Mouse (Mus musculus) heart, embryonic 15.5 days (tissue): ENCODE data around the gene Rnf103. TPM values are rescaled to one million over a fixed set of nuclear protein-coding genes. Genes with fewer than 3 reads are reported as not detected.
A peak's percentile ranks its signal among the peaks of the same experiment; 100 is the strongest.
"Not testable (repeated sequence)": the region's sequence is repeated elsewhere in the genome, so short reads cannot be mapped to it uniquely, and the experiment has no call there.

Source experiments
- ATAC-seq: fragments of 200-750 bp; cut with Nextera tagmentation; replicated peaks from 2 replicates; pipeline ENCODE4 v1.8.0; 2017; ENCODE audit warnings: low read depth, moderate TSS enrichment; ENCODE audit not compliant: insufficient number of reproducible peaks, insufficient read depth, low FRiP score
- H3K27ac ChIP-seq: fragments of 300-500 bp; sonication (generic); 2 replicates; pipeline ENCODE4 v1.5.1; 2015; ENCODE audit warnings: mild to moderate bottlenecking, inconsistent platforms
- H3K27me3 ChIP-seq: fragments of 300-500 bp; sonication (generic); 2 replicates; pipeline ENCODE4 v1.6.1; 2015; ENCODE audit warnings: inconsistent platforms
- H3K36me3 ChIP-seq: fragments of 300-500 bp; sonication (generic); 2 replicates; pipeline ENCODE4 v1.6.1; 2015; ENCODE audit warnings: mild to moderate bottlenecking, inconsistent platforms
- H3K4me1 ChIP-seq: fragments of 300-500 bp; sonication (generic); replicated peaks from 2 replicates; pipeline ENCODE4 v1.6.1; 2015; ENCODE audit warnings: inconsistent platforms
- H3K4me2 ChIP-seq: fragments of 300-500 bp; sonication (generic); 2 replicates; pipeline ENCODE4 v1.6.1; 2015; ENCODE audit warnings: inconsistent platforms, mild to moderate bottlenecking, moderate library complexity
- H3K4me3 ChIP-seq: fragments of 300-500 bp; sonication (generic); 2 replicates; pipeline ENCODE4 v1.5.1; 2015; ENCODE audit warnings: mild to moderate bottlenecking, inconsistent platforms
- H3K9ac ChIP-seq: fragments of 300-500 bp; sonication (generic); 2 replicates; pipeline ENCODE4 v1.6.1; 2015; ENCODE audit warnings: mild to moderate bottlenecking, inconsistent platforms
- H3K9me3 ChIP-seq: fragments of 300-500 bp; sonication (generic); replicated peaks from 2 replicates; pipeline ENCODE4 v1.6.1; 2016; ENCODE audit warnings: inconsistent platforms
- WGBS: fragments of 180-500 bp; shearing (Covaris S2); methylation state at CpG from one replicate; pipeline ENCODE4 v1.1.7; 2015; ENCODE audit warnings: mixed read lengths; 5-methylcytosine and 5-hydroxymethylcytosine counted together
- polyA plus RNA-seq: library from polyadenylated mRNA; unstranded; fragments of >200 nt; fragmentation: Nextera tagmentation; extraction: Ambion mirVana; gene quantifications from 2 replicates; pipeline ENCODE4 v1.2.1, GENCODE M21; 2015

Rnf103 gene
- polyA plus RNA-seq = 14.5 and 15.8 TPM in 2 replicates

DNA sequence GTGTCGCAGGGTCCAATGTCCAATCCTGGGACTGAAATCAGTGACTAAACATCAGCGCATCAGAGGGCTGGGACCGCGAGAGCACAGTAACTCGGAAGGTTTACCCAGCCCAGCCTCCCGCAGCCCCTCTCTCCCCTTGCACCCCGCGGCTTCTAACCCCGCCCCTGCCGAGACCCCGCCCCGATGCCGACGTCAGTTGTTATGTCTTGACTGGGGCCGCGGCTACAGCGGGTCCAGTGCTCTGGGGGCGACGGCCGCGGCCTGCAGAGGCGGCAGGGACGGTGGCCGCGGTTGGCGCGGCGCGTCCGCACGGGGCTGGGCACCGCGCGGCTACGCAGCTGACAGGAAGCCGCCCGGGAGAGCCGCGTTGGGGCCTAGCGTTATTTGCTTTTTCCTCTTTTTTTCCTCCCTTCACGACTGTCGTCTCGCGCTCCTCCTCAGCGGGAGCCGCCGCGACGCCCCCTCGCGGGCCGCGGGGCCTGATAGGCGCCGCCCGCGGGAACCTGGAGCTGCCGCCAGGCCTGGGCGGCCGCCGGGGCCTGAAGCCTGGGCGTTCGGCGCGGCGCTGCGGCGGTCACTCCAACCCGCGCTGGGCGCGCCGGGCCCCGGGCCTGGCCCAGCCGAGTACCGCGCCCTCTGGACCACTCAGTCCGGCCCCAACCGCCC, at the start of gene Rnf103:
Rnf103 (plus strand) TSS at position 220 of the 666 bp plus-strand sequence.
- Histone ChIP-seq H3K27ac (peak within 1 kb of the TSS; percentile 99), H3K36me3 (peaks cover 13% of the 10 kb centered on the region; the same call in 1 of the 2 replicates), H3K4me2 (peak within 1 kb of the TSS; percentile 87), H3K9me3 (no peaks in the 10 kb centered on the region), H3K9ac (peak within 1 kb of the TSS; percentile 100), H3K4me1 (peaks cover 14% of the 10 kb centered on the region), H3K27me3 (no peaks in the 10 kb centered on the region), H3K4me3 (peak within 1 kb of the TSS; percentile 99)
- peak; percentile 97 for ATAC-seq
- WGBS = under 1% methylated on average over 76 of the region's 79 CpGs

DNA sequence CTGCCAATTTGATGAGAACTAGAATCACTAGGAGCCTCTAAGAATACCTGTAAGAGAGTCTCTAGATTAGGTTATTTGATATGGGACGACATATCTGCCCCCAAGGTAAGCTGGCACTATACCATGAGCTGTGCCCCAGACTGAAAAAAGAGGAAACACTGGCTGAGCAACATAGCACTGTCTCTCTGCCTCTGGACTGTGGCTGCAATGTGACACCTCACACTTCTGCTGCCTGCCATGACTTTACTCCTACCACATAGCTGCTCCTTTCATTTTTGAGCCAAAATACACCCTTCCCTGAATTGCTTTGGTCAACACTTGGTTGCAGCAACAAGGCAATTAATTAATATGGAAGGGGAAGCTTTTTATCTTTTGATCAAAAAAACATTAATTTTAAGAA, 48.9 kb upstream of the Rnf103 start:
- Histone ChIP-seq H3K4me2 (no peak overlapping the region), H3K27me3 (no peaks in the 10 kb centered on the region), H3K9ac (no peak overlapping the region), H3K4me3 (no peak overlapping the region), H3K27ac (no peak overlapping the region), H3K36me3 (no peaks in the 10 kb centered on the region), H3K4me1 (peaks cover 10% of the 10 kb centered on the region), H3K9me3 (no peaks in the 10 kb centered on the region)
- ATAC-seq = no peak
- WGBS = 43% methylated on average over 1 of the region's 1 CpGs

DNA sequence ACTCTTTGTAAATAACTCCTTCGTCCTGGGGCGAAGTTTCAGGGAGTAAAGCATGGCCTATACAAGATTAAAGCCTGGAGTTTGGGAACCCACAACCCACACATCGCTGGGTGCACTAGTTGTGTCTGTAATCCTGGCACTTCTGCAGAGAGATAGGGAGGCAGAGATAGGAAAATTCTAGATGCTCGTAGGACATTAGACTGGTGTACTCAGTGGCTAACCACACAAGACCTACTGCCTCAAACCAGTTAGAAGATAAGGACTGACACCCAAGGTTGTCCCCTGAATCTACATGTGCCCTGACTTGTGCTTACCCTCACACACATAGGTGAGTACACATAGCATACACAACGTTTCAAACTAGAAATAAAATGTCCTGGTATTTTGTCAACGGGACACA, 48.1 kb upstream of the Rnf103 start:
- Histone ChIP-seq H3K27me3 (no peaks in the 10 kb centered on the region), H3K4me1 (peaks cover 10% of the 10 kb centered on the region), H3K9ac (no peak overlapping the region), H3K27ac (no peak overlapping the region), H3K4me3 (no peak overlapping the region), H3K4me2 (no peak overlapping the region), H3K36me3 (no peaks in the 10 kb centered on the region), H3K9me3 (no peaks in the 10 kb centered on the region)
- ATAC-seq = no peak
- 75% methylated on average over 6 of the region's 6 CpGs for WGBS

DNA sequence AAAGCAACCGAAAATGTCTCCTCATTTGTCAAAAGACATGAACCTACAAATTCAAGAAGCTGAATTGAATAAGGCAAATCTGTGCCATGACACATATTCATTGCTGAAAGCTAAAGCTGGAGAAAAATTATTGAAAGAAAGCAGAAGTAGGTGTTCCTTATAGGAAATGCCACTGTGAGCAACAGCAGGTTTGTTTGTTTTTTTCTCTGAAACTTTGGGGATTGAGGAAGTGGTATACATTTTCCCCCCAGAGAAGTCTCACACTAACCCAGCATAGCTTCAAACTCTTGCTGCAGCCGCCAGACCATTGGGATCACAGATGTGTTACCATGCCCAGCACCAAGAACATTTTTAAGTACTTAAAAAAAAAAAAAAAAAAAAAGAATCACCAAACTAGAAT, 40.9 kb upstream of the Rnf103 start:
- Histone ChIP-seq H3K4me2 (no peak overlapping the region), H3K4me1 (no peaks in the 10 kb centered on the region), H3K27ac (no peak overlapping the region), H3K9me3 (no peaks in the 10 kb centered on the region), H3K4me3 (no peak overlapping the region), H3K27me3 (no peaks in the 10 kb centered on the region), H3K9ac (no peak overlapping the region), H3K36me3 (no peaks in the 10 kb centered on the region)
- ATAC-seq = no peak
- 51% methylated on average over 2 of the region's 2 CpGs for WGBS

DNA sequence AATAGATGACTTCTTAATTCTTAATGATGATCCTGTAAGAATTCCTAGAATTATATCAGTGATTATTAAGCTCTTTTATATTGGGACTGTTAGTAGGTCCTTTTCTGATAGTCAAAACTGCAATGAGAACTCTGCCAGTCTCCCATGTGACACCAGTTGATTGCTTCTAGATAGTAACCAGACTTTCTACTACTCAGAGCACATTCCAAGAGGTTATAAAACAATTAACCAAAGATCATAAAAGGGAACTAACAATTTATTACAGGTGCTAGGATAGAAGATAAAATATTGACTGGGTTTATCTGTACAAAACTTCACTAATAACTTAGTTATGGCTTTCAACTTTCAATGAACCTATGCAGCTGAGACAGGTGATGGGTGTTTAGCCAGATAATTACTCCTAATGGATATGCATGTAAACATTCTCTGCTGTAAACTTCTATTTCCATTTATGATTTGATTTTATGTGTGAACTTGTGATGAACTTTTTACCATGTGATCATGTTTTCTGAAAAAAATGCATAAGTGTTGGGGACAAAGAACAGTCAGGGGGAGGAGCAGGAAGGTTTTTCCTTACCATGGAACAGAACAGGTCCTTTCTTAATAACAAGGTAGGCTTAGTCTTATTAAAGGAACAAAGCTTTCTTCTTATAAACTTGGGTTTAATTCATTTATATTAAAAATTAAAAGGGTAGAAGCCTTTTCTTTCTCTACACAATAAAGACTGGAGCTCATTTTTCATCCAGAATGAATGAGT, 39.5 kb upstream of the Rnf103 start:
- H3K4me1 ChIP-seq, ATAC-seq, H3K9me3 ChIP-seq, H3K4me2 ChIP-seq, H3K4me3 ChIP-seq, H3K27ac ChIP-seq, H3K27me3 ChIP-seq, H3K36me3 ChIP-seq, H3K9ac ChIP-seq: not testable (repeated sequence)

DNA sequence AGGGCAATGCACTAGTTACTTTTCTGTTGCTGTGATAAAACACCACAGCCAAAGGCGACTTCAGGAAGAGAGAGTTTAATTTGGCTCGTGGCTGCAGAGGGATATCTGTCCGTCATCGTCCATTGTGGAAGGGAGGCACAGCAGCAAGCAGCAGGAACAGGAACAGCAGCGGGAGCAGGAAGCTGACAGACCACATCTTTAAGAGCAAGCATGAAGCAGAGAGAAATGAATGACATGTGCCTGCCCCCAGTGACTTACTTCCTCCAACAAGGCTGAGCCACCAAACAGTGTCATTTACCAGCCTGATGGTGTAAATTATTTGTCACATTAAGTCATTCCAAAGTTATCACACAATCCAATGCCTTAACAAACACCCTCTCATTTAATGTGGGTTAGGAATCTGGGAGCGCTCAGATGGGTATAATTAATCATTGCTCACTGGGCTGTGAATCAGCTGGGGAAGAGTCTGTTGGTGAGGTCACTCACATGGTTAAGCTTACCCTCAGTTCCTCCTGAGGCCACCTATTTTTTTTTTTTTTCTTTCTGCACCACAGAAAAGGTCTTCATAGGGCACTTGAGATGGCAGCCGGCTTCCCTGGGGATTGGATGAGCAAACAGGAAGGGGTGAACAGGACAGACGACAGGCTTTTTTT, 35.6 kb upstream of the Rnf103 start:
- Histone ChIP-seq H3K4me1 (no peaks in the 10 kb centered on the region), H3K36me3 (no peaks in the 10 kb centered on the region), H3K27ac (no peak overlapping the region), H3K4me2 (no peak overlapping the region), H3K27me3 (no peaks in the 10 kb centered on the region), H3K4me3 (no peak overlapping the region), H3K9ac (no peak overlapping the region), H3K9me3 (no peaks in the 10 kb centered on the region)
- 63% methylated on average over 8 of the region's 8 CpGs for WGBS
- no peak for ATAC-seq

DNA sequence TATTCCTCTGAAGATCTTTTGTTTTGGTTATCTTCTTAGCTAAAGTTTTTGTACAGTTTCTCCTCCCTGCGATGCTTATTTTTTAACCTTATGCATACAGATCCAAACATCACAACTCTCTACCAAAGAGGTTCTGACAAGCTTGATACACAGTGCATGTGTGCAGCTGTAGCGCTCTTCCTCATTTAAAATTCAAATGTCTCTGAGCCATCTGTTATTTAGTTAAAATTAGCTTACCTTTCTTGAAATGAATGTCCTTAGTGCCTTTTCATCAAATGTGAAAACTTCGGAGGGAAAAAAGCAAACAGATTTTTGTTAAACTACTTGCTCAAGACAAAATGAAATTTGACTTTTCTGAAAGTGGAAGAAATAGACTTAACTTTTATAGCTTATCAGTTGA, 28.5 kb upstream of the Rnf103 start:
- no peaks in the 10 kb centered on the region for H3K4me1 ChIP-seq
- H3K36me3 ChIP-seq = no peaks in the 10 kb centered on the region
- no peak for ATAC-seq
- H3K4me2 ChIP-seq = no peak overlapping the region
- H3K4me3 ChIP-seq = no peak overlapping the region
- no peak overlapping the region for H3K27ac ChIP-seq
- 86% methylated on average over 3 of the region's 3 CpGs for WGBS
- no peaks in the 10 kb centered on the region for H3K27me3 ChIP-seq
- no peaks in the 10 kb centered on the region for H3K9me3 ChIP-seq
- no peak overlapping the region for H3K9ac ChIP-seq

DNA sequence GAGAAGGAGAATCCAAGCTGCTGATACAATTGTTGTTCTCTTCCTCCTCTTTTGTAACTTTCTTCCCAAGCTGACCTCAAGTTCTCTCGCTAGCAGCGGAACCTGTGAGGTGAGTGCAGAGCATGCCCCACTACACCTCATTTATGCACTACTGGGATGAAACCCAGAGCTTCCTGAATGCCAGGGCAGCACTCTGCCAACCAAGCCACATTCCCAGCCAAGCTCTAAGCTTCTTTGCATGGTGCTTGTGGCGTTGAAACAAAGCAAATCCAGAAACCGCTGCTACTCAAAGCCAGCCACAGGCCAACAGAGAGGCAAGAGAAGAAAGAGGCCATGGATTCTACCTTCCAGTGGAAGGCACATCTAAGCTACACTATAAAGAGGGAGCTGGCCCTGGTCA, 25.9 kb upstream of the Rnf103 start:
- Histone ChIP-seq H3K27me3 (no peaks in the 10 kb centered on the region), H3K9me3 (no peaks in the 10 kb centered on the region), H3K27ac (no peak overlapping the region), H3K9ac (no peak overlapping the region), H3K4me3 (no peak overlapping the region), H3K4me1 (no peaks in the 10 kb centered on the region), H3K36me3 (no peaks in the 10 kb centered on the region), H3K4me2 (no peak overlapping the region)
- 71% methylated on average over 4 of the region's 4 CpGs for WGBS
- no peak for ATAC-seq

DNA sequence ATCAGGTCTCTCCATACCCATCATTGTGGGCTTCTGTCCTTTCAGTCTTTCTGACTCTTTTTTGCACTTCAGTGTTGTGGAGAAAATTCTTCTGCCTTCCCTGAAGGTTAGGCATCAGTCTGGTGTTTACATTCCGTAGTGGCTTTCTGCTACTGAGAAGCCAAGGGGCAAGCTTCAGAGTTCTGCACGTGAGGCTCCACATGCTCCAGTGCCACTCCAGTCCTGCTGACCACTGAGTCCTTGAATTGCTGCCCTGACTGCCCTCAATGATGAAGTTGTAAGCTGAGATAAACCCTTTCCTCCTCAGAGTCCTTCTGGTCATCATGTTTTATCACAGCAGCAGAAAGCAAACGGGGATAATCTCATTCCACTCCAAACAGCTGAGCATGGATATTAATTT, 24.4 kb upstream of the Rnf103 start:
- H3K4me1 ChIP-seq = no peaks in the 10 kb centered on the region
- H3K36me3 ChIP-seq = no peaks in the 10 kb centered on the region
- WGBS = 29% methylated on average over 3 of the region's 3 CpGs
- H3K9me3 ChIP-seq = no peaks in the 10 kb centered on the region
- no peak overlapping the region for H3K4me2 ChIP-seq
- ATAC-seq = no peak
- no peak overlapping the region for H3K9ac ChIP-seq
- no peak overlapping the region for H3K4me3 ChIP-seq
- H3K27ac ChIP-seq = no peak overlapping the region
- H3K27me3 ChIP-seq = no peaks in the 10 kb centered on the region

DNA sequence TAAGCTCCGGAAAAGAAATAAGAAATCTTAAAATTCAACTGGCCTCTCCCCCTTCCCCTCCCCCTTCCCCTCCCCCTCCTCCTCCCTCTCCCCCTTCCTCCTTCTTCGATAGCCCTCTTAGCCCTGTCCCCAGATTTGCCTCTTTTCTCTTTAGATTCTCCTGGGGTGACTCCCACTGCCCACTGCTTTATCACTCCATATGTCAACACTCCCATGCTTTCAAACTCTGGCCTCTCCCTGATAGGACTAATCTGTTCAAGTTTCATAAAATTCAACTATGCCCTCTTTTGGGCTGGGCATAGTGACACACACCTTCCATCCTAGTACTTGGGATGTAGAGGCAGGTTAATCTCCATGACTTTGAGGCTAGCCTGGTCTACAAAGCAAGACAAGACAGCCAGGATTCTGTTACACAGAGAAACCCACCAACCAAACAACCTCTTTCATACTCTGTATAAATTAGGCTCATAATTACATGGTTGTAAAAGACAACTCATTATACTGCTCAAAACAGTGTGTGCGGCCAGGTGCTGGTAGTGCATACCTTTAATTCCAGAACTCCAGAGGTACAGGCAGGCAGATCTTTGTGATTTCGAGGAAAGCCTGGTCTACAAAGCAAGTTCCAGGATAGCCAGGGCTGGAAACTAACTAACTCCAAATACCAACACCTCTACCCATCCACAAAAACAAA, 21.7 kb upstream of the Rnf103 start:
- Histone ChIP-seq H3K4me1 (no peaks in the 10 kb centered on the region), H3K9ac (no peak overlapping the region), H3K27me3 (no peaks in the 10 kb centered on the region), H3K36me3 (no peaks in the 10 kb centered on the region), H3K27ac (no peak overlapping the region), H3K9me3 (no peaks in the 10 kb centered on the region), H3K4me2 (no peak overlapping the region), H3K4me3 (no peak overlapping the region)
- no peak for ATAC-seq
- 67% methylated on average over 4 of the region's 4 CpGs for WGBS

DNA sequence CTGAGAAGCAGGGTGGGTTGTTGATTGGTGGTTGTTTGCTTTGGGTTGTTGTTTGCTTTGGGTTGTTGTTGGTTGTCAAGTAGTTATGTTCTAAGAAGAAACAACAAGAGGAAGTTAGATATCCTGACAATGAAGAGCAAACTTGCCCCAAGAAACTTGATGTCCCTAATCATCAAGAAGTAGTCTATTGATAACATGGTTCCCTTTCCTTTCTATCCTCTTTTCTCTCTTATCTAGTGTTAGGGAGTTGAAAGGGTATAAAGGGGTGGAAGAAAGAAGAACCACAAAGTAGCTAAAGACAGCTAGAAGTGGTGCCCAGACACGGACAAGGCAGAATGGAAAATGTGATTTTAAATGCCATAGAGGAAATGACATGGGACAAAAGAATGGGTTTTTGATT, 20.9 kb upstream of the Rnf103 start:
- 30% methylated on average over 1 of the region's 1 CpGs for WGBS
- Histone ChIP-seq H3K4me3 (no peak overlapping the region), H3K27ac (no peak overlapping the region), H3K4me2 (no peak overlapping the region), H3K27me3 (no peaks in the 10 kb centered on the region), H3K36me3 (no peaks in the 10 kb centered on the region), H3K4me1 (no peaks in the 10 kb centered on the region), H3K9me3 (no peaks in the 10 kb centered on the region), H3K9ac (no peak overlapping the region)
- ATAC-seq = no peak
